Mouse (Mus musculus) kidney, adult 2 months (tissue): Measurements from ENCODE around the gene Rpp25.

ENCODE experiments used
- CTCF ChIP-seq: fragments of 200-500 bp; conservative IDR thresholded peaks from 2 replicates; pipeline ENCODE4 v1.5.1; 2011; ENCODE audit warnings: low read depth, mild to moderate bottlenecking, control low read depth, low read length, moderate library complexity, mixed read lengths; ENCODE audit not compliant: insufficient read depth, insufficient read length
- POLR2A ChIP-seq: fragments of 200-500 bp; IDR thresholded peaks from one replicate; pipeline ENCODE4 v1.6.1; 2011; ENCODE audit warnings: low read depth, low read length, control low read depth

DNA sequence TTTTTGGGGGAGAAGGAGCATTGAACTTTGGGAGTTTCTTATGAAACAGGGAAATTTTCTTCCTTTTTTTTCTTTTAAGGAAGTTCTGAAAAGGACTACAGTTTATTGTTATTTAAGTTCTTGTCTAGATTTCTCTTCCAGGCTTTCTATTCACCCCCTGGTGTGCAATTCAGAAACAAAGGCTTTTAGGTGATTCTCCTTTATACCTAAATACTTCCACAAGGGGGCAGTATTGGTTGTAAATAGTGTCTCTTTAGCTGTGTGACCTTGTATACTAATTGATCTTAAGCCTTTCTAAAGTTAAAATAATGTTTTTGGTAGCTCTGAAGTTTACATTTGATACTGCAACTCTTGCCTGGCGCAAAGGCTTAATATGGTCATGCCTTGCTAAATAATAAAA lies 19.9 kb downstream of the Rpp25 start:
- TF ChIP-seq POLR2A (no peak), CTCF (0 out of 2 replicates have a peak, but pooled peaks have one; percentile 7)
